26 mouse cellular contexts compared by ENCODE assay signal in genomic region chr2:121329492-121329891, GRCm38 (mm10). TPM values are rescaled to one million over a fixed set of nuclear protein-coding genes. Genes with fewer than 3 reads are reported as not detected.
DNase-seq lines count a peak whose midpoint lies in the region; ATAC-seq lines count a peak whose summit lies in the region.
"Had no signal": no experiment of that assay in that cellular context is flagged by ENCODE, and none has a peak within 500 bp of the region (broad histone marks: within the 10 kb centered on the region; RNA-seq: fewer than 3 reads in every experiment).

No protein-coding gene starts in this region.

- peak; percentile 31 for DNase-seq in 416B (ENCODE audit: low read depth)
- peak; percentile 57 for DNase-seq in cerebellum, adult 11 months
- peak; percentile 90 for DNase-seq in cerebellum, adult 9-10 months
- peak; percentile 62 to 71 for DNase-seq in cerebellum, postnatal 36 days
- no peak for DNase-seq in spleen, adult 12 weeks (ENCODE audit: low spot score)
- no peak for DNase-seq in testis, postnatal 10 days (ENCODE audit: low spot score)
- DNase-seq: adrenal gland, adult 2 months; adrenal gland, postnatal 36 days; heart, postnatal 14 days; kidney, adult 11 months; kidney, postnatal 36 days; left cerebral cortex, postnatal 4 days; liver, postnatal 0 days; right cerebral cortex, postnatal 25 days; spleen, adult 18-20 months; thymus, adult 18-20 months; thymus, postnatal 25 days had no signal

- no peak for ATAC-seq in erythroblast, adult 5-6 weeks (replicated peaks; ENCODE audit: low FRiP score, poor library complexity, severe bottlenecking)
- ATAC-seq: activated CD4-positive, CD25-positive, alpha-beta regulatory T cell, adult 4 months; forebrain, embryonic 16.5 days; inflammation-experienced regulatory T-cells, adult 6 months; liver, embryonic 12.5 days; liver, postnatal 0 days; midbrain, embryonic 13.5 days had no signal

RNA-seq across cellular contexts. Expression of gene Ppip5k1, which starts 25.7 kb away (rescaled TPM):
- 2.7 and 5.2 TPM in 2 replicates for total RNA-seq in erythroblast, adult 5-6 weeks (2015; ENCODE audit: low replicate concordance)
- total RNA-seq in erythroblast, adult 5-6 weeks (2017; ENCODE audit: low replicate concordance): 9.8 and 10.1 TPM in 2 replicates

RNA-seq across cellular contexts. Expression of gene Ckmt1, which starts 28.0 kb away (rescaled TPM):
- not detected in 2 replicates for total RNA-seq in erythroblast, adult 5-6 weeks (2015; ENCODE audit: low replicate concordance)
- total RNA-seq in erythroblast, adult 5-6 weeks (2017; ENCODE audit: low replicate concordance): 0.26 TPM in 1 of 2 replicates, not detected in the other
- total RNA-seq: common myeloid progenitor, adult 5-6 weeks; megakaryocyte-erythroid progenitor cell, adult 5-6 weeks had no signal

RNA-seq across cellular contexts. Expression of gene Map1a, which starts 40.1 kb away (rescaled TPM):
- not detected in 2 replicates for total RNA-seq in erythroblast, adult 5-6 weeks (2015; ENCODE audit: low replicate concordance)
- total RNA-seq in erythroblast, adult 5-6 weeks (2017; ENCODE audit: low replicate concordance): 0.14 TPM in 1 of 2 replicates, not detected in the other
- total RNA-seq: megakaryocyte-erythroid progenitor cell, adult 5-6 weeks had no signal

RNA-seq across cellular contexts. Expression of gene Strc, which starts 57.5 kb away (rescaled TPM):
- not detected in 2 replicates for total RNA-seq in erythroblast, adult 5-6 weeks (2015; ENCODE audit: low replicate concordance)
- not detected in 2 replicates for total RNA-seq in erythroblast, adult 5-6 weeks (2017; ENCODE audit: low replicate concordance)
- total RNA-seq: common myeloid progenitor, adult 5-6 weeks; gastrocnemius, adult 8-10 months; heart, postnatal 14 days; left cerebral cortex, postnatal 4 days; megakaryocyte-erythroid progenitor cell, adult 5-6 weeks had no signal

RNA-seq across cellular contexts. Expression of gene Trp53bp1, which starts 58.3 kb away (rescaled TPM):
- total RNA-seq in erythroblast, adult 5-6 weeks (2015; ENCODE audit: low replicate concordance): 11.1 and 27.9 TPM in 2 replicates
- 44.8 and 96.0 TPM in 2 replicates for total RNA-seq in erythroblast, adult 5-6 weeks (2017; ENCODE audit: low replicate concordance)

Comparison
In these comparisons a context has a peak if more than half of its experiments do, and no peak if none do; other contexts are left out.
1. DNase-seq: peak in 416B (single experiment), cerebellum, adult 11 months (single experiment), cerebellum, adult 9-10 months (single experiment) and cerebellum, postnatal 36 days (2 of 2); none in spleen, adult 12 weeks (single experiment) and testis, postnatal 10 days (single experiment).